Mouse (Mus musculus) naive thymus-derived CD4-positive, alpha-beta T cell, adult 2 months (primary cell): ENCODE data around the gene Zfp142.

Source experiments
- DNase-seq: peaks from one replicate; pipeline ENCODE4 v3.0.0-alpha.2; 2011; ENCODE audit warnings: low read depth

Gene Zfp142

GRCm38 (mm10) chr1:74587773-74588445, at the start of gene Zfp142, which contains the start of gene Bcs1l:
Gene Zfp142, minus strand, starts transcription at chr1:74588246.
Gene Bcs1l, plus strand, starts transcription at chr1:74588289.
- peak; percentile 97 for DNase-seq

GRCm38 (mm10) chr1:74632734-74633133, 44.7 kb upstream of the Zfp142 start:
- no peak for DNase-seq

- no peak for DNase-seq
Measured at GRCm38 (mm10) chr1:74628001-74628400, 40.0 kb upstream of the Zfp142 start.

GRCm38 (mm10) chr1:74626076-74626475, 38.0 kb upstream of the Zfp142 start:
- DNase-seq, result no peak

- no peak for DNase-seq
Measured at GRCm38 (mm10) chr1:74624183-74624582, 36.1 kb upstream of the Zfp142 start.

GRCm38 (mm10) chr1:74601267-74601962, 13.4 kb upstream of the Zfp142 start, which contains the start of the genes Rnf25 and Stk36:
Gene Rnf25, minus strand, starts transcription at chr1:74601397.
Gene Stk36, plus strand, starts transcription at chr1:74601445.
- DNase-seq, result peak; percentile 85

- peak; percentile 17 for DNase-seq
Measured at GRCm38 (mm10) chr1:74600501-74601266, 12.6 kb upstream of the Zfp142 start.

GRCm38 (mm10) chr1:74594434-74594833, 6.4 kb upstream of the Zfp142 start:
- no peak for DNase-seq

GRCm38 (mm10) chr1:74587233-74587772, 743 bp downstream of the Zfp142 start:
- DNase-seq, result no peak

GRCm38 (mm10) chr1:74584616-74585398, 3.2 kb downstream of the Zfp142 start:
- DNase-seq, result no peak

- no peak for DNase-seq
Measured at GRCm38 (mm10) chr1:74582621-74583020, 5.4 kb downstream of the Zfp142 start.

GRCm38 (mm10) chr1:74569739-74570719, 18.0 kb downstream of the Zfp142 start:
- DNase-seq, result no peak

GRCm38 (mm10) chr1:74565834-74566233, 22.2 kb downstream of the Zfp142 start:
- DNase-seq, result no peak

GRCm38 (mm10) chr1:74559061-74559460, 29.0 kb downstream of the Zfp142 start:
- DNase-seq, result no peak

- DNase-seq, result no peak
Measured at GRCm38 (mm10) chr1:74544184-74544583, 43.9 kb downstream of the Zfp142 start, which contains the start of gene Usp37. Gene Usp37, minus strand, starts transcription at chr1:74544284.

- no peak for DNase-seq
Measured at GRCm38 (mm10) chr1:74542451-74542961, 45.5 kb downstream of the Zfp142 start, which contains the start of gene Plcd4. Gene Plcd4, plus strand, starts transcription at chr1:74542888.

- DNase-seq, result no peak
Measured at GRCm38 (mm10) chr1:74538650-74539049, 49.4 kb downstream of the Zfp142 start.

GRCm38 (mm10) chr1:74528589-74528988, 59.5 kb downstream of the Zfp142 start:
- no peak for DNase-seq

GRCm38 (mm10) chr1:74524746-74525145, 63.3 kb downstream of the Zfp142 start:
- DNase-seq, result no peak

GRCm38 (mm10) chr1:74519875-74520274, 68.2 kb downstream of the Zfp142 start:
- no peak for DNase-seq
